Mouse (Mus musculus) layer of hippocampus, postnatal 25 days (tissue): ENCODE measurements at regions not wholly inside any gene's neighbourhood (a gene's known extent, or its start where the extent isn't known, plus 50 kb on each side); places are given as distances from the start of the nearest gene placed in this dataset.

ENCODE experiments used
- DNase-seq, 2 experiments: peaks; one replicate each; pipeline ENCODE4 v3.0.0; 2022; ENCODE audit warnings: mixed read lengths in 2 of 2, low spot score in 1 of 2; ENCODE audit errors: extremely low spot score in 1 of 2

GRCm38 (mm10) chr8:36361818-36362217 is 596.2 kb downstream of the Gm19410 start:
- DNase-seq, result no peak

GRCm38 (mm10) chr8:36363291-36363690 is 597.7 kb downstream of the Gm19410 start:
- no peak for DNase-seq

GRCm38 (mm10) chr8:36364567-36365231 is 599.1 kb downstream of the Gm19410 start:
- no peak for DNase-seq

GRCm38 (mm10) chr8:36365945-36366344 is 600.4 kb downstream of the Gm19410 start:
- no peak for DNase-seq

- no peak for DNase-seq
These were observed 611.2 kb downstream of the Gm19410 start for GRCm38 (mm10) chr8:36376579-36377350.

GRCm38 (mm10) chr8:36394487-36394886 is 598.9 kb upstream of the AI429214 start:
- no peak for DNase-seq

GRCm38 (mm10) chr8:36396493-36396892 is 596.9 kb upstream of the AI429214 start:
- no peak for DNase-seq

GRCm38 (mm10) chr8:36406706-36407105 is 586.7 kb upstream of the AI429214 start:
- no peak for DNase-seq
